Mouse (Mus musculus) liver, embryonic 13.5 days (tissue): ENCODE measurements at regions not wholly inside any gene's neighbourhood (a gene's known extent, or its start where the extent isn't known, plus 50 kb on each side); places are given as distances from the start of the nearest gene placed in this dataset.
A peak's percentile ranks its signal among the peaks of the same experiment; 100 is the strongest.

Source experiments
- ATAC-seq: fragments of 200-750 bp; cut with Nextera tagmentation; 2 replicates; pipeline ENCODE4 v1.8.0; 2017; ENCODE audit warnings: low read depth, mild to moderate bottlenecking, moderate number of reproducible peaks, moderate library complexity
- DNase-seq: peaks from one replicate; pipeline ENCODE4 v3.0.0; 2022
- H3K27ac ChIP-seq: fragments of 300-500 bp; sonication (generic); 2 replicates; pipeline ENCODE4 v1.5.1; 2015; ENCODE audit warnings: moderate library complexity, mild to moderate bottlenecking, inconsistent platforms
- H3K27me3 ChIP-seq: fragments of 300-500 bp; sonication (generic); 2 replicates; pipeline ENCODE4 v1.6.1; 2015; ENCODE audit warnings: mild to moderate bottlenecking, inconsistent platforms
- H3K36me3 ChIP-seq: fragments of 300-500 bp; sonication (generic); 2 replicates; pipeline ENCODE4 v1.6.1; 2015; ENCODE audit warnings: mild to moderate bottlenecking, inconsistent platforms
- H3K4me1 ChIP-seq: fragments of 300-500 bp; sonication (generic); replicated peaks from 2 replicates; pipeline ENCODE4 v1.6.1; 2015; ENCODE audit warnings: inconsistent platforms
- H3K4me2 ChIP-seq: fragments of 300-500 bp; sonication (generic); 2 replicates; pipeline ENCODE4 v1.6.1; 2015; ENCODE audit warnings: inconsistent platforms, mild to moderate bottlenecking, moderate library complexity
- H3K4me3 ChIP-seq: fragments of 300-500 bp; sonication (generic); replicated peaks from 2 replicates; pipeline ENCODE4 v1.5.1; 2015; ENCODE audit warnings: mild to moderate bottlenecking, inconsistent platforms
- H3K9ac ChIP-seq: fragments of 300-500 bp; sonication (generic); 2 replicates; pipeline ENCODE4 v1.6.1; 2015; ENCODE audit warnings: mild to moderate bottlenecking, inconsistent platforms
- H3K9me3 ChIP-seq: fragments of 300-500 bp; sonication (generic); replicated peaks from 2 replicates; pipeline ENCODE4 v1.6.1; 2016; ENCODE audit warnings: inconsistent platforms
- WGBS: fragments of 180-500 bp; shearing (Covaris S2); methylation state at CpG from one replicate; pipeline ENCODE4 v1.1.7; 2015; ENCODE audit not compliant: insufficient replicate concordance; 5-methylcytosine and 5-hydroxymethylcytosine counted together

GRCm38 (mm10) chr5:120251697-120252401 is 135.6 kb downstream of the Rbm19 start:
- ATAC-seq, result no peak
- Histone ChIP-seq H3K9ac (no peak overlapping the region), H3K27ac (no peak overlapping the region), H3K36me3 (no peaks in the 10 kb centered on the region), H3K4me3 (no peak overlapping the region; the same call in 1 of the 2 replicates), H3K4me2 (peak overlapping the region; percentile 39), H3K4me1 (0 out of 2 replicates have a peak, but pooled peaks cover 2% of the 10 kb centered on the region), H3K9me3 (no peaks in the 10 kb centered on the region), H3K27me3 (peaks cover 51% of the 10 kb centered on the region)
- peak; percentile 3 for DNase-seq
- WGBS, result 12% methylated on average over 22 of the region's 22 CpGs

- 11% methylated on average over 8 of the region's 8 CpGs for WGBS
- H3K4me3 ChIP-seq, result no peak overlapping the region
- peak; percentile 5 for DNase-seq
- H3K27ac ChIP-seq, result no peak overlapping the region
- H3K36me3 ChIP-seq, result no peaks in the 10 kb centered on the region
- H3K27me3 ChIP-seq, result peaks cover 51% of the 10 kb centered on the region
- no peak overlapping the region for H3K9ac ChIP-seq
- H3K4me2 ChIP-seq, result peak overlapping the region; percentile 39; the same call in 1 of the 2 replicates
- no peak for ATAC-seq
- 0 out of 2 replicates have a peak, but pooled peaks cover 2% of the 10 kb centered on the region for H3K4me1 ChIP-seq
- no peaks in the 10 kb centered on the region for H3K9me3 ChIP-seq
These were observed 136.3 kb downstream of the Rbm19 start for GRCm38 (mm10) chr5:120252551-120252950.

GRCm38 (mm10) chr5:120262715-120263273 is 146.5 kb downstream of the Rbm19 start:
- Histone ChIP-seq H3K36me3 (no peaks in the 10 kb centered on the region), H3K4me1 (no peaks in the 10 kb centered on the region; the same call in 1 of the 2 replicates), H3K9ac (no peak overlapping the region), H3K27me3 (peaks cover 17% of the 10 kb centered on the region), H3K4me2 (no peak overlapping the region), H3K9me3 (no peaks in the 10 kb centered on the region), H3K27ac (no peak overlapping the region), H3K4me3 (no peak overlapping the region)
- ATAC-seq (no peak), DNase-seq (no peak)
- WGBS, result 38% methylated on average over 14 of the region's 14 CpGs

- no peak overlapping the region for H3K4me2 ChIP-seq
- no peak overlapping the region for H3K4me3 ChIP-seq
- peaks cover 45% of the 10 kb centered on the region for H3K27me3 ChIP-seq
- no peaks in the 10 kb centered on the region; the same call in 1 of the 2 replicates for H3K4me1 ChIP-seq
- H3K9ac ChIP-seq, result no peak overlapping the region
- DNase-seq, result no peak
- no peak overlapping the region for H3K27ac ChIP-seq
- no peaks in the 10 kb centered on the region for H3K9me3 ChIP-seq
- WGBS, result 6% methylated on average over 22 of the region's 22 CpGs
- no peaks in the 10 kb centered on the region for H3K36me3 ChIP-seq
- no peak for ATAC-seq
These were observed 153.2 kb downstream of the Rbm19 start for GRCm38 (mm10) chr5:120269416-120269860.

- H3K27me3 ChIP-seq, result peaks cover 48% of the 10 kb centered on the region
- no peaks in the 10 kb centered on the region for H3K4me1 ChIP-seq
- no peak for DNase-seq
- H3K36me3 ChIP-seq, result no peaks in the 10 kb centered on the region
- ATAC-seq, result no peak
- WGBS, result 49% methylated on average over 14 of the region's 14 CpGs
- H3K9ac ChIP-seq, result no peak overlapping the region
- no peak overlapping the region for H3K4me3 ChIP-seq
- H3K27ac ChIP-seq, result no peak overlapping the region
- H3K4me2 ChIP-seq, result no peak overlapping the region
- no peaks in the 10 kb centered on the region for H3K9me3 ChIP-seq
These were observed 154.8 kb downstream of the Rbm19 start for GRCm38 (mm10) chr5:120270887-120271616.

- Histone ChIP-seq H3K4me3 (no peak overlapping the region), H3K36me3 (no peaks in the 10 kb centered on the region), H3K4me1 (no peaks in the 10 kb centered on the region), H3K4me2 (no peak overlapping the region), H3K9ac (no peak overlapping the region), H3K9me3 (no peaks in the 10 kb centered on the region), H3K27me3 (peaks cover 57% of the 10 kb centered on the region), H3K27ac (no peak overlapping the region)
- ATAC-seq (no peak), DNase-seq (no peak)
- 56% methylated on average over 9 of the region's 9 CpGs for WGBS
These were observed 155.3 kb upstream of the Lhx5 start for GRCm38 (mm10) chr5:120276229-120276628.

GRCm38 (mm10) chr5:120280321-120280720 is 151.2 kb upstream of the Lhx5 start:
- Histone ChIP-seq H3K9me3 (no peaks in the 10 kb centered on the region), H3K27ac (no peak overlapping the region), H3K9ac (no peak overlapping the region), H3K4me3 (no peak overlapping the region), H3K4me2 (no peak overlapping the region), H3K27me3 (peaks cover 78% of the 10 kb centered on the region), H3K4me1 (no peaks in the 10 kb centered on the region), H3K36me3 (no peaks in the 10 kb centered on the region)
- WGBS, result 1% methylated on average over 13 of the region's 13 CpGs
- ATAC-seq (no peak), DNase-seq (no peak)

GRCm38 (mm10) chr5:120280991-120281602 is 150.4 kb upstream of the Lhx5 start:
- H3K27me3 ChIP-seq, result peaks cover 81% of the 10 kb centered on the region

GRCm38 (mm10) chr5:120281840-120282565 is 149.5 kb upstream of the Lhx5 start:
- no peaks in the 10 kb centered on the region for H3K9me3 ChIP-seq
- H3K36me3 ChIP-seq, result no peaks in the 10 kb centered on the region
- no peaks in the 10 kb centered on the region for H3K4me1 ChIP-seq
- H3K4me3 ChIP-seq, result no peak overlapping the region
- no peak overlapping the region for H3K27ac ChIP-seq
- H3K4me2 ChIP-seq, result no peak overlapping the region
- DNase-seq (no peak), ATAC-seq (no peak)
- 24% methylated on average over 18 of the region's 18 CpGs for WGBS
- no peak overlapping the region for H3K9ac ChIP-seq
- H3K27me3 ChIP-seq, result peaks cover 90% of the 10 kb centered on the region

More at GRCm38 (mm10) chr5:120280991-120281602, 150.4 kb upstream of the Lhx5 start:
- no peaks in the 10 kb centered on the region for H3K4me1 ChIP-seq
- H3K27ac ChIP-seq, result no peak overlapping the region
- no peak for ATAC-seq
- no peak for DNase-seq
- H3K4me2 ChIP-seq, result no peak overlapping the region
- H3K9me3 ChIP-seq, result no peaks in the 10 kb centered on the region
- no peak overlapping the region for H3K9ac ChIP-seq
- no peaks in the 10 kb centered on the region for H3K36me3 ChIP-seq
- H3K4me3 ChIP-seq, result no peak overlapping the region
- WGBS, result 3% methylated on average over 22 of the region's 22 CpGs

- DNase-seq, result no peak
- WGBS, result 25% methylated on average over 8 of the region's 8 CpGs
- Histone ChIP-seq H3K36me3 (no peaks in the 10 kb centered on the region), H3K9me3 (no peaks in the 10 kb centered on the region), H3K4me2 (no peak overlapping the region), H3K27ac (no peak overlapping the region), H3K4me3 (no peak overlapping the region), H3K4me1 (no peaks in the 10 kb centered on the region), H3K9ac (no peak overlapping the region), H3K27me3 (peaks cover 89% of the 10 kb centered on the region)
- ATAC-seq, result no peak
These were observed 146.9 kb upstream of the Lhx5 start for GRCm38 (mm10) chr5:120284625-120285024.

- WGBS, result 33% methylated on average over 9 of the region's 9 CpGs
- Histone ChIP-seq H3K4me1 (no peaks in the 10 kb centered on the region), H3K27me3 (peaks cover 85% of the 10 kb centered on the region), H3K4me3 (no peak overlapping the region), H3K9me3 (no peaks in the 10 kb centered on the region), H3K4me2 (no peak overlapping the region), H3K27ac (no peak overlapping the region), H3K9ac (no peak overlapping the region), H3K36me3 (no peaks in the 10 kb centered on the region)
- ATAC-seq, result no peak
- no peak for DNase-seq
These were observed 146.5 kb upstream of the Lhx5 start for GRCm38 (mm10) chr5:120285036-120285435.
